Mouse (Mus musculus) left cerebral cortex, adult 8-10 months (tissue): ENCODE measurements around the gene Gm10073. TPM values are rescaled to one million over a fixed set of nuclear protein-coding genes. Genes with fewer than 3 reads are reported as not detected.

Experiments used
- DNase-seq, 2 experiments: peaks; one replicate each; pipeline ENCODE4 v3.0.0; 2022; ENCODE audit warnings: low spot score in 2 of 2
- total RNA-seq, 4 experiments: library from RNA; stranded (reverse); gene quantifications; 2 replicates each; pipeline ENCODE4 v1.2.4; 2022

Gm10073 gene
- total RNA-seq, 4 experiments from 2014 or later, result 92.7 to 111 (median 96.1) TPM

- DNase-seq, result no peak
Observed at GRCm38 (mm10) chr8:106556068-106556645, 17.1 kb downstream of the Gm10073 start.

- DNase-seq, result no peak
Observed at GRCm38 (mm10) chr8:106554011-106554410, 19.2 kb downstream of the Gm10073 start.

- no peak for DNase-seq
Observed at GRCm38 (mm10) chr8:106550906-106551305, 22.4 kb downstream of the Gm10073 start.

- DNase-seq, result no peak
Observed at GRCm38 (mm10) chr8:106548366-106548936, 24.8 kb downstream of the Gm10073 start.

GRCm38 (mm10) chr8:106546746-106547145 is 26.5 kb downstream of the Gm10073 start:
- no peak for DNase-seq

GRCm38 (mm10) chr8:106545149-106545548 is 28.1 kb downstream of the Gm10073 start:
- no peak for DNase-seq

- no peak for DNase-seq
Observed at GRCm38 (mm10) chr8:106543043-106543442, 30.2 kb downstream of the Gm10073 start.

GRCm38 (mm10) chr8:106541002-106541401 is 32.3 kb downstream of the Gm10073 start:
- no peak for DNase-seq

GRCm38 (mm10) chr8:106539193-106539592 is 34.1 kb downstream of the Gm10073 start:
- no peak for DNase-seq

GRCm38 (mm10) chr8:106535448-106535847 is 37.8 kb downstream of the Gm10073 start:
- DNase-seq, result no peak

- DNase-seq, result no peak
Observed at GRCm38 (mm10) chr8:106534449-106534848, 38.8 kb downstream of the Gm10073 start.

GRCm38 (mm10) chr8:106533709-106534108 is 39.6 kb downstream of the Gm10073 start:
- DNase-seq, result no peak

- no peak for DNase-seq
Observed at GRCm38 (mm10) chr8:106530566-106530965, 42.7 kb downstream of the Gm10073 start.

GRCm38 (mm10) chr8:106529885-106530482 is 43.3 kb downstream of the Gm10073 start:
- DNase-seq, result no peak

- no peak for DNase-seq
Observed at GRCm38 (mm10) chr8:106528596-106529249, 44.5 kb downstream of the Gm10073 start.

- DNase-seq, result no peak
Observed at GRCm38 (mm10) chr8:106527241-106528036, 45.8 kb downstream of the Gm10073 start.

- no peak for DNase-seq
Observed at GRCm38 (mm10) chr8:106526725-106527124, 46.5 kb downstream of the Gm10073 start.
